Mouse (Mus musculus) liver, embryonic 16.5 days (tissue): ENCODE results near the gene Igtp. TPM values are rescaled to one million over a fixed set of nuclear protein-coding genes. Genes with fewer than 3 reads are reported as not detected.

Source experiments
- polyA plus RNA-seq: library from polyadenylated mRNA; unstranded; fragments of >200 nt; fragmentation: Nextera tagmentation; extraction: Ambion mirVana; gene quantifications from 2 replicates; pipeline ENCODE4 v1.2.1, GENCODE M21; 2015

Gene Igtp
- polyA plus RNA-seq, 1 experiment from 2014 or later = 9.6 TPM

Other genes starting within 250 kb of the Igtp start
- gene Larp1, start 190.5 kb upstream of the Igtp start, polyA plus RNA-seq = 14.2 and 14.9 TPM in 2 replicates
- gene Gm12248, start 106.4 kb upstream of the Igtp start, polyA plus RNA-seq = not detected in 2 replicates
- 30.1 and 30.2 TPM in 2 replicates for gene Cnot8, start 95.4 kb upstream of the Igtp start, polyA plus RNA-seq
- 7.2 and 7.4 TPM in 2 replicates for gene Gemin5, start 31.0 kb upstream of the Igtp start, polyA plus RNA-seq
- gene Mrpl22, start 27.9 kb upstream of the Igtp start, polyA plus RNA-seq = 74.9 and 83.3 TPM in 2 replicates
- gene Irgm2, start 62 bp downstream of the Igtp start, polyA plus RNA-seq = 5.5 and 6.8 TPM in 2 replicates
- gene 4930438A08Rik, start 75.2 kb downstream of the Igtp start, polyA plus RNA-seq = 2.5 and 3.2 TPM in 2 replicates
- gene Zfp692, start 107.5 kb downstream of the Igtp start, polyA plus RNA-seq = 9.8 and 10.1 TPM in 2 replicates
- gene Zfp672, start 130.8 kb downstream of the Igtp start, polyA plus RNA-seq = 33.8 and 36.6 TPM in 2 replicates
- gene Sh3bp5l, start 131.2 kb downstream of the Igtp start, polyA plus RNA-seq = 16.8 and 17.0 TPM in 2 replicates
- gene Lypd8, start 179.5 kb downstream of the Igtp start, polyA plus RNA-seq = 0.16 and 12.0 TPM in 2 replicates
- gene 1810065E05Rik, start 221.6 kb downstream of the Igtp start, polyA plus RNA-seq = not detected in 2 replicates
- not detected in 2 replicates for gene Gm12253, start 233.0 kb downstream of the Igtp start, polyA plus RNA-seq